Mouse (Mus musculus) ES-E14 (cell line): ENCODE data around the gene 1810013L24Rik. TPM values are rescaled to one million over a fixed set of nuclear protein-coding genes. Genes with fewer than 3 reads are reported as not detected.
A peak's percentile ranks its signal among the peaks of the same experiment; 100 is the strongest.

Source experiments
- DNase-seq: peaks from one replicate; pipeline ENCODE4 v3.0.0-alpha.2; 2013; ENCODE audit warnings: low read depth, low spot score
- H3K27ac ChIP-seq: 2 replicates; pipeline ENCODE4 v1.5.1; 2012; ENCODE audit warnings: low read depth, mild to moderate bottlenecking, low read length, moderate library complexity, mixed read lengths; ENCODE audit not compliant: poor library complexity, insufficient read depth, severe bottlenecking
- H3K36me3 ChIP-seq: 2 replicates; pipeline ENCODE4 v1.6.1; 2012; ENCODE audit warnings: mild to moderate bottlenecking, low read length, moderate library complexity, mixed read lengths; ENCODE audit not compliant: control insufficient read depth, poor library complexity, insufficient read depth, severe bottlenecking
- H3K4me1 ChIP-seq, 2 experiments: fragments of 150-350 bp in 1 of 2; sonication (generic) in 1 of 2; 2 replicates each; pipeline ENCODE4 v1.6.1; 2012; ENCODE audit warnings: low read length in 2 of 2, mild to moderate bottlenecking in 1 of 2, mixed read lengths in 1 of 2; ENCODE audit not compliant: control insufficient read depth in 2 of 2, insufficient read depth in 2 of 2, poor library complexity in 1 of 2
- H3K4me3 ChIP-seq, 2 experiments: fragments of 150-350 bp in 1 of 2; sonication (generic) in 1 of 2; 2 replicates each; pipeline ENCODE4 v1.5.1; 2012; ENCODE audit warnings: low read length in 2 of 2, low read depth in 1 of 2, mild to moderate bottlenecking in 1 of 2, mixed read lengths in 1 of 2; ENCODE audit not compliant: insufficient read depth in 1 of 2, poor library complexity in 1 of 2, severe bottlenecking in 1 of 2
- H3K9ac ChIP-seq: 2 replicates; pipeline ENCODE4 v1.6.1; 2012; ENCODE audit warnings: low read depth, mild to moderate bottlenecking, low read length, mixed read lengths; ENCODE audit not compliant: poor library complexity, insufficient read depth, severe bottlenecking
- H3K9me3 ChIP-seq: fragments of 150-350 bp; sonication (generic); 2 replicates; pipeline ENCODE4 v1.6.1; 2012; ENCODE audit warnings: low read depth, mild to moderate bottlenecking, low read length; ENCODE audit not compliant: control insufficient read depth, insufficient read depth
- CHD2 ChIP-seq: IDR thresholded peaks from 2 replicates; pipeline ENCODE4 v1.6.1; 2014; ENCODE audit warnings: mild to moderate bottlenecking, low read depth, low read length, inconsistent platforms
- HCFC1 ChIP-seq: IDR thresholded peaks from 2 replicates; pipeline ENCODE4 v1.6.1; 2012; ENCODE audit warnings: low read length, inconsistent platforms, borderline replicate concordance; ENCODE audit not compliant: insufficient read depth
- MAFK ChIP-seq: IDR thresholded peaks from 2 replicates; pipeline ENCODE4 v1.6.1; 2014; ENCODE audit warnings: mild to moderate bottlenecking, low read depth, low read length, inconsistent platforms; ENCODE audit not compliant: insufficient read depth
- ZC3H11A ChIP-seq: IDR thresholded peaks from 2 replicates; pipeline ENCODE4 v1.6.1; 2012; ENCODE audit warnings: low read depth, mild to moderate bottlenecking, inconsistent platforms, low read length, borderline replicate concordance
- ZNF384 ChIP-seq: IDR thresholded peaks from 2 replicates; pipeline ENCODE4 v1.6.1; 2012; ENCODE audit warnings: low read depth, low read length, inconsistent platforms
- in situ Hi-C, 2 experiments: fragments of 600-800 bp; cut with MboI; formaldehyde crosslinking; loops; one replicate each; pipeline ENCODE4 v1.15.1; 2025; ENCODE audit warnings: low sequenced_read_pairs in 2 of 2, inconsistent platforms in 1 of 2; ENCODE audit not compliant: unreplicated experiment in 2 of 2
- total RNA-seq: library from RNA; depleted of rRNA; stranded (reverse); fragments of 300-350 nt; gene quantifications from 2 replicates; pipeline ENCODE4 v1.2.3, GENCODE M21; 2012

1810013L24Rik gene
- total RNA-seq, 1 experiment, result 47.4 TPM

GRCm38 (mm10) chr16:8845986-8846385, 16.1 kb downstream of the 1810013L24Rik start:
- Histone ChIP-seq H3K36me3 (peaks cover 11% of the 10 kb centered on the region), H3K9me3 (no peaks in the 10 kb centered on the region), H3K9ac (no peak overlapping the region), H3K4me3 (no peak overlapping the region), H3K4me1 (peaks cover 1 to 5% of the 10 kb centered on the region in 2 experiments; a peak in 1 of 4 replicates), H3K27ac (no peak overlapping the region)
- TF ChIP-seq HCFC1 (no peak), ZC3H11A (no peak), MAFK (no peak), CHD2 (no peak), ZNF384 (no peak)
- DNase-seq, result no peak
- in situ Hi-C loops, result no loop called here

- no peak for DNase-seq
- Histone ChIP-seq H3K27ac (no peak overlapping the region), H3K36me3 (peaks cover 8% of the 10 kb centered on the region), H3K9ac (no peak overlapping the region), H3K9me3 (no peaks in the 10 kb centered on the region), H3K4me1 (peaks cover 3 to 7% of the 10 kb centered on the region in 2 experiments; a peak in 2 of 4 replicates), H3K4me3 (no peak overlapping the region)
- in situ Hi-C loops, result no loop called here
- TF ChIP-seq CHD2 (no peak), MAFK (no peak), ZC3H11A (no peak), HCFC1 (no peak), ZNF384 (no peak)
Measured at GRCm38 (mm10) chr16:8848309-8849068, 18.6 kb downstream of the 1810013L24Rik start.

GRCm38 (mm10) chr16:8849929-8850328, 20.0 kb downstream of the 1810013L24Rik start:
- H3K9me3 ChIP-seq, result no peaks in the 10 kb centered on the region
- H3K36me3 ChIP-seq, result peaks cover 5% of the 10 kb centered on the region
- no peak overlapping the region for H3K4me3 ChIP-seq
- no peak for DNase-seq
- TF ChIP-seq CHD2 (no peak), MAFK (peak; percentile 50; the same call in 1 of the 2 replicates)
- in situ Hi-C loops, result loop anchor here in 1 of 2 experiments (25.0 kb wide), 1 partner anchor 438 kb away; no protein-coding TSS in a partner anchor
- H3K9ac ChIP-seq, result no peak overlapping the region
- H3K27ac ChIP-seq, result no peak overlapping the region
- peaks cover 3 to 7% of the 10 kb centered on the region in 2 experiments; a peak in 2 of 4 replicates for H3K4me1 ChIP-seq

GRCm38 (mm10) chr16:8855143-8855542, 25.2 kb downstream of the 1810013L24Rik start:
- H3K27ac ChIP-seq, result no peak overlapping the region
- no peak overlapping the region for H3K9ac ChIP-seq
- H3K36me3 ChIP-seq, result peaks cover 17% of the 10 kb centered on the region
- in situ Hi-C loops, result loop anchor here in 1 of 2 experiments (25.0 kb wide), 1 partner anchor 443 kb away; no protein-coding TSS in a partner anchor
- TF ChIP-seq ZNF384 (no peak), CHD2 (no peak), MAFK (no peak), ZC3H11A (no peak), HCFC1 (no peak)
- no peaks in the 10 kb centered on the region for H3K9me3 ChIP-seq
- H3K4me1 ChIP-seq, result peaks cover 2% of the 10 kb centered on the region in 2 experiments; a peak in 2 of 4 replicates
- H3K4me3 ChIP-seq, result no peak overlapping the region
- DNase-seq, result no peak

- H3K9me3 ChIP-seq, result no peaks in the 10 kb centered on the region
- no peak overlapping the region for H3K9ac ChIP-seq
- in situ Hi-C loops, result loop anchor here in 1 of 2 experiments (25.0 kb wide), 1 partner anchor 445 kb away; no protein-coding TSS in a partner anchor
- no peak overlapping the region for H3K27ac ChIP-seq
- no peak for DNase-seq
- H3K4me1 ChIP-seq, result peaks cover 0 to under 1% of the 10 kb centered on the region in 2 experiments; a peak in 1 of 4 replicates
- TF ChIP-seq CHD2 (no peak), ZC3H11A (no peak), MAFK (no peak), ZNF384 (no peak), HCFC1 (no peak)
- H3K36me3 ChIP-seq, result peaks cover 25% of the 10 kb centered on the region
- no peak overlapping the region for H3K4me3 ChIP-seq
Measured at GRCm38 (mm10) chr16:8856820-8857219, 26.9 kb downstream of the 1810013L24Rik start.
